8 mouse cellular contexts compared by ENCODE assay signal in genomic region chr3:105959999-105960398, GRCm38 (mm10). TPM values are rescaled to one million over a fixed set of nuclear protein-coding genes. Genes with fewer than 3 reads are reported as not detected.
DNase-seq lines count a peak whose midpoint lies in the region; ATAC-seq and TF ChIP-seq lines count a peak whose summit lies in the region.

TSS of gene Atp5f1 (minus strand) at chr3:105960099.

- ATAC-seq in heart, embryonic 11.5 days (replicated peaks; ENCODE audit: insufficient number of reproducible peaks, low FRiP score, low TSS enrichment) = no peak
- no peak for ATAC-seq in midbrain, postnatal 0 days (ENCODE audit: low FRiP score)

- no peaks in the 10 kb centered on the region for H3K9me3 ChIP-seq in embryonic facial prominence, embryonic 10.5 days
- H3K9me3 ChIP-seq in heart, embryonic 11.5 days (replicated peaks; ENCODE audit: control insufficient read depth, low read length) = no peaks in the 10 kb centered on the region
- no peaks in the 10 kb centered on the region for H3K9me3 ChIP-seq in midbrain, postnatal 0 days (ENCODE audit: low read length)

- TF ChIP-seq CTCF in lung, adult 2 months (IDR thresholded peaks at IDR 0.05; ENCODE audit: insufficient read depth, low read length) = no peak
- TF ChIP-seq CTCF in midbrain, postnatal 0 days (IDR thresholded peaks at IDR 0.05) = no peak

- no peak for DNase-seq in lung, adult 2 months
- no peak for DNase-seq in lung, postnatal 25 days (ENCODE audit: low spot score)
- DNase-seq in embryonic facial prominence, embryonic 10.5 days (ENCODE audit: low spot score) = no peak
- no peak for DNase-seq in left cerebral cortex, adult 8-10 months (ENCODE audit: low spot score in 2 of 2)
- no peak for DNase-seq in midbrain, postnatal 0 days (ENCODE audit: low spot score)
- DNase-seq in cerebellum, postnatal 36 days = no peak
- DNase-seq in spleen, adult 18-20 months = no peak

- peak within 1 kb of the TSS; percentile 95 for H3K4me3 ChIP-seq in lung, adult 2 months (replicated peaks; ENCODE audit: extremely low read depth, low read depth, low read length)
- H3K4me3 ChIP-seq in embryonic facial prominence, embryonic 10.5 days = peak within 1 kb of the TSS; percentile 97
- peak within 1 kb of the TSS; percentile 98 for H3K4me3 ChIP-seq in heart, embryonic 11.5 days (ENCODE audit: low read depth, low read length)
- peak within 1 kb of the TSS; percentile 95 for H3K4me3 ChIP-seq in midbrain, postnatal 0 days (ENCODE audit: low read depth, low read length)

- TF ChIP-seq POLR2A in lung, adult 2 months (IDR thresholded peaks at IDR 0.05; ENCODE audit: borderline replicate concordance, extremely low read depth, low read depth, low read length) = no peak

- peak within 1 kb of the TSS; percentile 99 for H3K9ac ChIP-seq in heart, embryonic 11.5 days (ENCODE audit: low read depth, low read length)
- peak within 1 kb of the TSS; percentile 99 for H3K9ac ChIP-seq in midbrain, postnatal 0 days (replicated peaks; ENCODE audit: low read length, poor library complexity, severe bottlenecking)

- H3K27ac ChIP-seq in embryonic facial prominence, embryonic 10.5 days (replicated peaks) = peak within 1 kb of the TSS; percentile 96
- H3K27ac ChIP-seq in heart, embryonic 11.5 days (ENCODE audit: low read depth, low read length) = peak within 1 kb of the TSS; percentile 92
- H3K27ac ChIP-seq in midbrain, postnatal 0 days (ENCODE audit: low read depth, low read length) = peak within 1 kb of the TSS; percentile 86

- WGBS in lung, adult 2 months = 8% methylated on average over 6 of the region's 6 CpGs
- 4% methylated on average over 6 of the region's 6 CpGs for WGBS in embryonic facial prominence, embryonic 10.5 days
- WGBS in heart, embryonic 11.5 days (ENCODE audit: insufficient replicate concordance) = 6% methylated on average over 6 of the region's 6 CpGs
- WGBS in midbrain, postnatal 0 days = 5% methylated on average over 6 of the region's 6 CpGs

- H3K36me3 ChIP-seq in embryonic facial prominence, embryonic 10.5 days (replicated peaks) = peaks cover 69% of the 10 kb centered on the region
- H3K36me3 ChIP-seq in heart, embryonic 11.5 days (ENCODE audit: control insufficient read depth, insufficient read depth, low read length) = peaks cover 24% of the 10 kb centered on the region
- peaks cover 29% of the 10 kb centered on the region for H3K36me3 ChIP-seq in midbrain, postnatal 0 days (ENCODE audit: insufficient read depth, low read length)

- peaks cover 11% of the 10 kb centered on the region for H3K4me1 ChIP-seq in lung, adult 2 months (ENCODE audit: control insufficient read depth, insufficient read depth, low read length)
- H3K4me1 ChIP-seq in embryonic facial prominence, embryonic 10.5 days = peaks cover 26% of the 10 kb centered on the region
- H3K4me1 ChIP-seq in heart, embryonic 11.5 days (ENCODE audit: control insufficient read depth, insufficient read depth, low read length) = peaks cover 18% of the 10 kb centered on the region
- H3K4me1 ChIP-seq in midbrain, postnatal 0 days (ENCODE audit: insufficient read depth, low read length) = 0 out of 2 replicates have a peak, but pooled peaks cover 4% of the 10 kb centered on the region

- peak within 1 kb of the TSS; percentile 92 for H3K4me2 ChIP-seq in heart, embryonic 11.5 days
- peak within 1 kb of the TSS; percentile 73 for H3K4me2 ChIP-seq in midbrain, postnatal 0 days (ENCODE audit: low read depth, low read length, poor library complexity, severe bottlenecking)

- H3K27me3 ChIP-seq in embryonic facial prominence, embryonic 10.5 days (replicated peaks; ENCODE audit: low read depth, poor library complexity, severe bottlenecking) = no peaks in the 10 kb centered on the region
- H3K27me3 ChIP-seq in heart, embryonic 11.5 days (ENCODE audit: control insufficient read depth, insufficient read depth, low read length) = no peaks in the 10 kb centered on the region
- no peaks in the 10 kb centered on the region for H3K27me3 ChIP-seq in midbrain, postnatal 0 days (ENCODE audit: insufficient read depth, low read length)

RNA-seq across cellular contexts. Expression of gene Atp5f1, which starts in this region (rescaled TPM):
- polyA plus RNA-seq in lung, adult 2 months (2012; rRNA removed) = 68.9 and 81.7 TPM in 2 replicates
- 459 and 473 TPM in 2 replicates for polyA plus RNA-seq in embryonic facial prominence, embryonic 10.5 days (2016; fragmentation: Nextera tagmentation; extraction: Ambion mirVana)
- polyA plus RNA-seq in heart, embryonic 11.5 days (2014; fragmentation: Nextera tagmentation; extraction: Ambion mirVana) = 765 and 827 TPM in 2 replicates
- total RNA-seq in left cerebral cortex, adult 8-10 months (2022) = 100 to 1,000 TPM; 248 to 269 (median 257) TPM
- 239 and 270 TPM in 2 replicates for total RNA-seq in midbrain, postnatal 0 days (2014; rRNA removed)
- polyA plus RNA-seq in midbrain, postnatal 0 days (2015; fragmentation: Nextera tagmentation; extraction: Ambion mirVana) = 539 and 548 TPM in 2 replicates
